Mouse (Mus musculus): ENCODE measurements around the gene Pkig. TPM values are rescaled to one million over a fixed set of nuclear protein-coding genes. Genes with fewer than 3 reads are reported as not detected.

Pkig gene
- polyA plus RNA-seq, 1 experiment from 2014 or later: 134 TPM

DNA sequence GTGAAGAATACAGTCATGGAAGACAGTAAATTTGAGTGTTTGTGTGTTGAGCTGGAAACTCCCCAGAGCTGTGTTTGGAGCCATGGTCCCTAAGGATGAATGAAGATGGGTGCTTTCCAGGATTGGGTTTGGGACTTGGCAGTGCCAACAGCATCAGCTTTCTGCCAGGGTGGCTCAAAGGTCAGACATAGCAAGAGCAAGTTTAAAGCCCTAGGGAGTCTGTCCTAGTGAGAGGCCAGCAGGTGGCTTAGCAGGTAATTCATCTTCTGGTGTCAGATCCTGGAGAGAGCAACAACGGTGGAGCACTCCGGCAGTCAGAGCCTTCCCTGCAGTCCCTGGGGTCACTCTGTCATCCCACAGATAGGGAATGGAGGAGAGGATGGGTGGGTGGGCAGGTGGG lies 60.3 kb downstream of the Pkig start:
- H3K27me3 ChIP-seq (ENCODE audit: control insufficient read depth, insufficient read depth, low read depth, low read length): no peaks in the 10 kb centered on the region
- peaks cover 8% of the 10 kb centered on the region for H3K4me1 ChIP-seq (ENCODE audit: control insufficient read depth, insufficient read depth, low read length)
- WGBS: 40% methylated on average over 2 of the region's 2 CpGs
- H3K4me3 ChIP-seq (ENCODE audit: low read depth, low read length): no peak overlapping the region
- H3K4me2 ChIP-seq (ENCODE audit: low read length): no peak overlapping the region
- H3K27ac ChIP-seq (ENCODE audit: low read length): 0 out of 2 replicates have a peak overlapping the region, but pooled peaks have one; percentile 40
- no peaks in the 10 kb centered on the region for H3K36me3 ChIP-seq (ENCODE audit: control insufficient read depth, insufficient read depth, low read length)
- 0 out of 2 replicates have a peak overlapping the region, but pooled peaks have one; percentile 28 for H3K9ac ChIP-seq (ENCODE audit: low read depth, low read length)
- H3K9me3 ChIP-seq (replicated peaks; ENCODE audit: control insufficient read depth, low read length, poor library complexity, severe bottlenecking): no peaks in the 10 kb centered on the region
- ATAC-seq: no peak

DNA sequence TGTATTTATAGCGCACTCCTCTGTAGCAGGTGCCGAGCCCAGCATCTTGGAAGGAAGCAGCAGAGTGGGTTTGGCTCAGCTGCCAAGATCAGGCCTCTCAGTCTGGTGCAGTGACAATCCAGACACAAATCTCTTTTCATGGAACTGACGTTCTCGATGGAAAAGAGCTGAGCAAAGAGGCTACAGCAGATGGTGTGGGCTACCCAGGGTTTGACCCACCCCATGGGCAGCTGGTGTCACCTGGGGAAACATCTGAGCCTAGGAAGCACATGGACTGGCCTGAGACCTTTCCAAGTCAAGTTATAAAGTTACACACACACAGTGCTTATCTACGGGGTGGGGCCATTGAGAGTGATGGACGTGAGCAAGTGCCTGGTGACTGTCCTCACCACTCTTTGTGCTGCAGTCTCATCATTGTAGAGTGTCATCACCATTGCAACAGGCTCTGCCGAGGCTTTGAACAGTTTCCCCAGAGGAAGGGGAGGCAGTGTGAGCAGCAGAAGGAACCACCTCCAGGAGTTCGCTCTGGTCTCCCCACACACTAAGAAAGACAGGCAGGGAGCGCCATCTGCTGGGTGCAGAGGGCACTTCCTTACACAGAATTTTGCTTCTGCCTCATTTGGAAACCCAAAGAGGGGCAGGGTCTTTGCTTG lies 60.9 kb downstream of the Pkig start:
- no peak overlapping the region for H3K4me3 ChIP-seq (ENCODE audit: low read depth, low read length)
- peak; percentile 89 for ATAC-seq
- no peak overlapping the region for H3K4me2 ChIP-seq (ENCODE audit: low read length)
- WGBS: 34% methylated on average over 9 of the region's 9 CpGs
- 0 out of 2 replicates have a peak overlapping the region, but pooled peaks have one; percentile 28 for H3K9ac ChIP-seq (ENCODE audit: low read depth, low read length)
- H3K36me3 ChIP-seq (ENCODE audit: control insufficient read depth, insufficient read depth, low read length): no peaks in the 10 kb centered on the region
- H3K27ac ChIP-seq (ENCODE audit: low read length): peak overlapping the region; percentile 40; the same call in 1 of the 2 replicates
- H3K4me1 ChIP-seq (ENCODE audit: control insufficient read depth, insufficient read depth, low read length): peaks cover 8% of the 10 kb centered on the region
- no peaks in the 10 kb centered on the region for H3K9me3 ChIP-seq (replicated peaks; ENCODE audit: control insufficient read depth, low read length, poor library complexity, severe bottlenecking)
- H3K27me3 ChIP-seq (ENCODE audit: control insufficient read depth, insufficient read depth, low read depth, low read length): no peaks in the 10 kb centered on the region

DNA sequence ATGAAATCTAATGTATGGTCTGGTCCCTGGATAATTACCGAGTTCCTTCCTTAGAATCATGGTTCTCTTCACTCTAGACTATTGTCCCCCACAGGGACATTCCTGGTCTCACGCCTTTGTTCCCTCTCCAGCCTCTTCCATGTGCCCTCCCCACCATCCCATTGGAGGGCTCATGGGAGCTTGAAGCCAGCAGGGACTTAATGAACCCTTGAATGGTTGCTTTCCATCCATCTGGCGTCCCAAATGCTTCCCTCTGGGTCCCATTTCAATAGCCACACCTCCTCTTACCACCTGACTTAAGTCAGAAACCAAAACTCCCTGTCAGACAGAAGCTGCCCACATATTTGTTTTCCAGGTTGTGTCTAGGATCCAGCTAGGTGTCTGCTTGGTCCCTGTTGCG lies 61.4 kb downstream of the Pkig start:
- no peaks in the 10 kb centered on the region for H3K36me3 ChIP-seq (ENCODE audit: control insufficient read depth, insufficient read depth, low read length)
- 43% methylated on average over 4 of the region's 4 CpGs for WGBS
- 0 out of 2 replicates have a peak, but pooled peaks have one; percentile 10 for ATAC-seq

GRCm38 (mm10) chr2:163722550-163722949 lies 64.4 kb downstream of the Pkig start:
- peak; percentile 70; the same call in 1 of the 2 replicates for ATAC-seq
- H3K9me3 ChIP-seq (replicated peaks; ENCODE audit: control insufficient read depth, low read length, poor library complexity, severe bottlenecking): no peaks in the 10 kb centered on the region
- H3K4me1 ChIP-seq (ENCODE audit: control insufficient read depth, insufficient read depth, low read length): peaks cover 8% of the 10 kb centered on the region
- H3K36me3 ChIP-seq (ENCODE audit: control insufficient read depth, insufficient read depth, low read length): no peaks in the 10 kb centered on the region
- H3K9ac ChIP-seq (ENCODE audit: low read depth, low read length): no peak overlapping the region
- H3K27me3 ChIP-seq (ENCODE audit: control insufficient read depth, insufficient read depth, low read depth, low read length): no peaks in the 10 kb centered on the region
- WGBS: 72% methylated on average over 7 of the region's 7 CpGs
- H3K4me3 ChIP-seq (ENCODE audit: low read depth, low read length): no peak overlapping the region
- peak overlapping the region; percentile 55 for H3K27ac ChIP-seq (ENCODE audit: low read length)
- no peak overlapping the region for H3K4me2 ChIP-seq (ENCODE audit: low read length)

More for the DNA sequence above, 61.4 kb downstream of the Pkig start:
- Histone ChIP-seq H3K27ac (ENCODE audit: low read length) (no peak overlapping the region), H3K4me3 (ENCODE audit: low read depth, low read length) (no peak overlapping the region), H3K9me3 (replicated peaks; ENCODE audit: control insufficient read depth, low read length, poor library complexity, severe bottlenecking) (no peaks in the 10 kb centered on the region), H3K4me1 (ENCODE audit: control insufficient read depth, insufficient read depth, low read length) (peaks cover 8% of the 10 kb centered on the region), H3K9ac (ENCODE audit: low read depth, low read length) (no peak overlapping the region), H3K4me2 (ENCODE audit: low read length) (no peak overlapping the region), H3K27me3 (ENCODE audit: control insufficient read depth, insufficient read depth, low read depth, low read length) (no peaks in the 10 kb centered on the region)

- 76% methylated on average over 5 of the region's 5 CpGs for WGBS
- H3K4me1 ChIP-seq (ENCODE audit: control insufficient read depth, insufficient read depth, low read length): peaks cover 2% of the 10 kb centered on the region; the same call in 1 of the 2 replicates
- H3K27ac ChIP-seq (ENCODE audit: low read length): no peak overlapping the region
- no peaks in the 10 kb centered on the region; the same call in 1 of the 2 replicates for H3K36me3 ChIP-seq (ENCODE audit: control insufficient read depth, insufficient read depth, low read length)
- H3K4me3 ChIP-seq (ENCODE audit: low read depth, low read length): no peak overlapping the region
- no peak overlapping the region for H3K4me2 ChIP-seq (ENCODE audit: low read length)
- no peaks in the 10 kb centered on the region for H3K9me3 ChIP-seq (replicated peaks; ENCODE audit: control insufficient read depth, low read length, poor library complexity, severe bottlenecking)
- no peaks in the 10 kb centered on the region for H3K27me3 ChIP-seq (ENCODE audit: control insufficient read depth, insufficient read depth, low read depth, low read length)
- no peak for ATAC-seq
- H3K9ac ChIP-seq (ENCODE audit: low read depth, low read length): no peak overlapping the region
These were observed 68.7 kb downstream of the Pkig start for GRCm38 (mm10) chr2:163726766-163727393.

DNA sequence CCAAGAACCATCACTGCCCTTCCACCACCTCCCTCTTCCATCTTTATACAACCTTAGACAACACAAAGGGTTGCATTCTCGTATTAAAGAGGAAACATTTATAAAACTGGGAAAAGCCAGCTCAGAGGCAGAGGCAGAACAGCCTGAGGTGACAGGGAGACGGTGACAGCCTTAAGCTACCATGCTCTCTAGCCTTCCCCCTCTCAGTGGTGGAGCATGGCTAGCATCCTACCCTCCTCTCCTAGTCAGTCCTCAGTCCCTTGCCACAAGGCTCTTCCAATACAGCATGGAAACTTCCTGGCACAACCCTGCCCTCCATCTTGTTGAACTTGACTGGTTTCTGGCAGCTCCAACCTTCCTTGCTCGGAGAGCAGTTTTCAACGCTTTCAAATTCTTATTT lies 70.1 kb downstream of the Pkig start:
- WGBS: 89% methylated on average over 4 of the region's 4 CpGs
- H3K9me3 ChIP-seq (replicated peaks; ENCODE audit: control insufficient read depth, low read length, poor library complexity, severe bottlenecking): no peaks in the 10 kb centered on the region
- H3K36me3 ChIP-seq (ENCODE audit: control insufficient read depth, insufficient read depth, low read length): no peaks in the 10 kb centered on the region; the same call in 1 of the 2 replicates
- H3K27me3 ChIP-seq (ENCODE audit: control insufficient read depth, insufficient read depth, low read depth, low read length): no peaks in the 10 kb centered on the region
- H3K4me2 ChIP-seq (ENCODE audit: low read length): no peak overlapping the region
- H3K27ac ChIP-seq (ENCODE audit: low read length): no peak overlapping the region
- no peak overlapping the region for H3K4me3 ChIP-seq (ENCODE audit: low read depth, low read length)
- no peak overlapping the region for H3K9ac ChIP-seq (ENCODE audit: low read depth, low read length)
- no peaks in the 10 kb centered on the region for H3K4me1 ChIP-seq (ENCODE audit: control insufficient read depth, insufficient read depth, low read length)
- ATAC-seq: no peak

DNA sequence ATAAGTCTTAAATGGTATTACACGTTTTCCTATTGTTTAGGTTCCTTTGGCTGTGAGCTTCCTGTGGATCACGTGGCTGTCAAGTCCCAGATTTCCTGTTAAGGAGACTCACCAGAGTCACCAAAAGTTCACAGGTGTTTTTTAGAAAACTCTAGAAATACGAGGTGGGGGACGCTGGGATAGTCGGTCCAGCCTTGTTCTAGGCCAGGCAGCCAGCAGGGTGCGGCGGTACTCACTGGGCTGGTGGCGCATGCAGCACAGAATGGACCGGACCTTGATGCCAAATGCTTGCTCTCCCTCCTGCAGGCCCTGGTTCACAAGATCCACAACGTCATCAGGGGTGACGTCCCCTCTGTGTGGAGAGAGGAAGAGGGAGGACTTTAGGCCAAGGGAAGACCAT lies 73.8 kb downstream of the Pkig start:
- H3K9me3 ChIP-seq (replicated peaks; ENCODE audit: control insufficient read depth, low read length, poor library complexity, severe bottlenecking): no peaks in the 10 kb centered on the region
- ATAC-seq: no peak
- no peak overlapping the region for H3K4me2 ChIP-seq (ENCODE audit: low read length)
- 92% methylated on average over 11 of the region's 11 CpGs for WGBS
- no peaks in the 10 kb centered on the region; the same call in 1 of the 2 replicates for H3K36me3 ChIP-seq (ENCODE audit: control insufficient read depth, insufficient read depth, low read length)
- no peak overlapping the region for H3K4me3 ChIP-seq (ENCODE audit: low read depth, low read length)
- no peaks in the 10 kb centered on the region for H3K27me3 ChIP-seq (ENCODE audit: control insufficient read depth, insufficient read depth, low read depth, low read length)
- H3K9ac ChIP-seq (ENCODE audit: low read depth, low read length): no peak overlapping the region
- no peaks in the 10 kb centered on the region for H3K4me1 ChIP-seq (ENCODE audit: control insufficient read depth, insufficient read depth, low read length)
- no peak overlapping the region for H3K27ac ChIP-seq (ENCODE audit: low read length)

- no peak overlapping the region for H3K27ac ChIP-seq (ENCODE audit: low read length)
- no peak overlapping the region for H3K4me3 ChIP-seq (ENCODE audit: low read depth, low read length)
- no peaks in the 10 kb centered on the region; the same call in 1 of the 2 replicates for H3K36me3 ChIP-seq (ENCODE audit: control insufficient read depth, insufficient read depth, low read length)
- H3K9me3 ChIP-seq (replicated peaks; ENCODE audit: control insufficient read depth, low read length, poor library complexity, severe bottlenecking): no peaks in the 10 kb centered on the region
- H3K4me1 ChIP-seq (ENCODE audit: control insufficient read depth, insufficient read depth, low read length): no peaks in the 10 kb centered on the region
- no peak for ATAC-seq
- no peak overlapping the region for H3K4me2 ChIP-seq (ENCODE audit: low read length)
- 96% methylated on average over 9 of the region's 9 CpGs for WGBS
- no peaks in the 10 kb centered on the region for H3K27me3 ChIP-seq (ENCODE audit: control insufficient read depth, insufficient read depth, low read depth, low read length)
- H3K9ac ChIP-seq (ENCODE audit: low read depth, low read length): no peak overlapping the region
These were observed 77.0 kb downstream of the Pkig start for GRCm38 (mm10) chr2:163735163-163735562.

DNA sequence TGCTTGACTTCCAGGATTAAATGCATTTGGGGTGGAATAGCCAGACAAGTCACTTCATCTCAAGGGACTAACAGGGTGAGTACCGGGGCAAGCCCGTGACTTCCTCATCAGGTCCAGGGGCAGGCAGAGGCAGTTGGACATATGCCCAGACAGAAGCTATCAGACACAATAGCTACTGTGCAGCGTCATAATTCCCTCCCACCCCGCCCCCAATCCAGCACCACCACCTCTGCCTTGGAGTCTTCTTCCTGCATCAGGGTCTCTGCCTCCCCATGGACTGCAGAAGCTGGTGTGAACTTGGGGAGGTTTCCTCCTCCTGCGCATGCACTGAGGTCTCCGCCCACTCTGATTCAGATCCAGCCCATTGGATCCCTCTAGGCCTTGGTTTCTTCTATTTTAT lies 77.8 kb downstream of the Pkig start:
- Histone ChIP-seq H3K9me3 (replicated peaks; ENCODE audit: control insufficient read depth, low read length, poor library complexity, severe bottlenecking) (no peaks in the 10 kb centered on the region), H3K4me2 (ENCODE audit: low read length) (no peak overlapping the region), H3K27me3 (ENCODE audit: control insufficient read depth, insufficient read depth, low read depth, low read length) (no peaks in the 10 kb centered on the region), H3K4me1 (ENCODE audit: control insufficient read depth, insufficient read depth, low read length) (no peaks in the 10 kb centered on the region), H3K27ac (ENCODE audit: low read length) (no peak overlapping the region), H3K4me3 (ENCODE audit: low read depth, low read length) (no peak overlapping the region), H3K36me3 (ENCODE audit: control insufficient read depth, insufficient read depth, low read length) (no peaks in the 10 kb centered on the region; the same call in 1 of the 2 replicates), H3K9ac (ENCODE audit: low read depth, low read length) (no peak overlapping the region)
- ATAC-seq: no peak
- WGBS: 60% methylated on average over 6 of the region's 6 CpGs

Measured in midbrain, embryonic 16.5 days (tissue).